Comparison of ENCODE assay signal across 17 mouse cellular contexts in genomic region chr3:90527291-90527873, GRCm38 (mm10). TPM values are rescaled to one million over a fixed set of nuclear protein-coding genes. Genes with fewer than 3 reads are reported as not detected.
"Had no signal": no experiment of that assay in that cellular context is flagged by ENCODE, and none has a peak within 500 bp of the region (broad histone marks: within the 10 kb centered on the region; RNA-seq: fewer than 3 reads in every experiment).

No protein-coding gene starts in this region.

- H3K27me3 ChIP-seq: intestine, embryonic 15.5 days; midbrain, embryonic 13.5 days; neural tube, embryonic 15.5 days had no signal

- DNase-seq: kidney, adult 8-10 months; kidney, postnatal 36 days; layer of hippocampus, adult 9-11 months; layer of hippocampus, postnatal 36 days; right cerebral cortex, adult 18-20 months; right cerebral cortex, postnatal 25 days; thymus, postnatal 36 days had no signal

- H3K4me3 ChIP-seq: intestine, embryonic 15.5 days; limb, embryonic 12.5 days; midbrain, embryonic 13.5 days; myocyte; neural tube, embryonic 15.5 days had no signal

- H3K4me1 ChIP-seq: limb, embryonic 12.5 days; midbrain, embryonic 13.5 days; neural tube, embryonic 15.5 days had no signal

- H3K9me3 ChIP-seq: intestine, embryonic 15.5 days; limb, embryonic 12.5 days; midbrain, embryonic 13.5 days; neural tube, embryonic 15.5 days had no signal

- H3K4me2 ChIP-seq: intestine, embryonic 15.5 days; limb, embryonic 12.5 days; midbrain, embryonic 13.5 days; neural tube, embryonic 15.5 days had no signal

- H3K36me3 ChIP-seq: intestine, embryonic 15.5 days; limb, embryonic 12.5 days; midbrain, embryonic 13.5 days; neural tube, embryonic 15.5 days had no signal

- H3K27ac ChIP-seq: intestine, embryonic 15.5 days; kidney, postnatal 0 days; limb, embryonic 12.5 days; midbrain, embryonic 13.5 days; neural tube, embryonic 15.5 days had no signal

- H3K9ac ChIP-seq: intestine, embryonic 15.5 days; limb, embryonic 12.5 days; midbrain, embryonic 13.5 days; neural tube, embryonic 15.5 days had no signal

- ATAC-seq: midbrain, embryonic 13.5 days had no signal

RNA-seq across cellular contexts. Expression of gene S100a14, which starts 0.7 kb away (rescaled TPM):
- total RNA-seq: liver, adult 2 months; megakaryocyte-erythroid progenitor cell, adult 5-6 weeks had no signal
- polyA plus RNA-seq: liver, adult 2 months; liver, embryonic 16.5 days; midbrain, embryonic 13.5 days; neural tube, embryonic 11.5 days had no signal

RNA-seq across cellular contexts. Expression of gene S100a16, which starts 9.7 kb away (rescaled TPM):
- total RNA-seq: megakaryocyte-erythroid progenitor cell, adult 5-6 weeks had no signal
